Mouse (Mus musculus) embryonic fibroblast, embryonic 13.5 days (primary cell): ENCODE data around the gene Krtap5-3. TPM values are rescaled to one million over a fixed set of nuclear protein-coding genes. Genes with fewer than 3 reads are reported as not detected.
"Not testable (repeated sequence)": the region's sequence is repeated elsewhere in the genome, so short reads cannot be mapped to it uniquely, and the experiment has no call there.

Experiments used
- H3K27ac ChIP-seq: 2 replicates; pipeline ENCODE4 v1.5.1; 2012; ENCODE audit warnings: low read length, control low read depth, inconsistent platforms; ENCODE audit not compliant: insufficient read depth
- H3K4me1 ChIP-seq: 2 replicates; pipeline ENCODE4 v1.6.1; 2011; ENCODE audit warnings: low read length; ENCODE audit not compliant: control insufficient read depth, insufficient read depth
- H3K4me3 ChIP-seq: 2 replicates; pipeline ENCODE4 v1.5.1; 2011; ENCODE audit warnings: mild to moderate bottlenecking, control low read depth, low read length; ENCODE audit not compliant: insufficient read depth
- CTCF ChIP-seq: IDR thresholded peaks from 2 replicates; pipeline ENCODE4 v1.5.1; 2011; ENCODE audit warnings: mild to moderate bottlenecking, control low read depth, low read length, moderate library complexity, borderline replicate concordance; ENCODE audit not compliant: insufficient read depth
- POLR2A ChIP-seq: IDR thresholded peaks from 2 replicates; pipeline ENCODE4 v1.6.1; 2011; ENCODE audit warnings: low read depth, mild to moderate bottlenecking, control low read depth, low read length, moderate library complexity
- polyA plus RNA-seq: library from polyadenylated mRNA; stranded (reverse); fragments of >200 nt; gene quantifications from 2 replicates; pipeline ENCODE4 v1.2.4, GENCODE M21; 2011; ENCODE audit warnings: low read depth; ENCODE audit not compliant: missing spikeins, insufficient read length

Gene Krtap5-3
- polyA plus RNA-seq, 1 experiment, result not detected

GRCm38 (mm10) chr7:142198748-142199147 lies 2.4 kb upstream of the Krtap5-3 start:
- no peak for TF ChIP-seq CTCF
- H3K27ac ChIP-seq, result no peak overlapping the region
- no peak overlapping the region for H3K4me3 ChIP-seq
- H3K4me1 ChIP-seq, result no peaks in the 10 kb centered on the region

- no peak for TF ChIP-seq CTCF
- no peak for TF ChIP-seq POLR2A
- Histone ChIP-seq H3K4me3 (no peak overlapping the region), H3K4me1 (no peaks in the 10 kb centered on the region), H3K27ac (no peak overlapping the region)
These were observed 4.3 kb downstream of the Krtap5-3 start for GRCm38 (mm10) chr7:142205488-142205887.

- H3K4me3 ChIP-seq, H3K27ac ChIP-seq, H3K4me1 ChIP-seq: not testable (repeated sequence)
These were observed 5.7 kb downstream of the Krtap5-3 start for GRCm38 (mm10) chr7:142206891-142207290.

- H3K27ac ChIP-seq, result no peak within 1 kb of the TSS
- TF ChIP-seq CTCF (no peak), POLR2A (no peak)
- no peaks in the 10 kb centered on the region for H3K4me1 ChIP-seq
- H3K4me3 ChIP-seq, result no peak within 1 kb of the TSS
These were observed 10.4 kb downstream of the Krtap5-3 start, which contains the start of gene Gm7579 for GRCm38 (mm10) chr7:142211559-142211958. Gene Gm7579, plus strand, starts transcription at chr7:142211859.

GRCm38 (mm10) chr7:142212136-142212535 lies 11.0 kb downstream of the Krtap5-3 start:
- H3K4me3 ChIP-seq, H3K27ac ChIP-seq, H3K4me1 ChIP-seq: not testable (repeated sequence)

- no peaks in the 10 kb centered on the region for H3K4me1 ChIP-seq
- H3K27ac ChIP-seq, result no peak overlapping the region
- no peak for TF ChIP-seq CTCF
- no peak overlapping the region for H3K4me3 ChIP-seq
These were observed 23.4 kb downstream of the Krtap5-3 start for GRCm38 (mm10) chr7:142224518-142224917.

GRCm38 (mm10) chr7:142229871-142230270 lies 28.7 kb downstream of the Krtap5-3 start, which contains the start of gene Krtap5-5:
Gene Krtap5-5, minus strand, starts transcription at chr7:142229971.
- H3K27ac ChIP-seq, result not testable (repeated sequence)

GRCm38 (mm10) chr7:142231540-142231939 lies 30.4 kb downstream of the Krtap5-3 start:
- TF ChIP-seq POLR2A (no peak), CTCF (no peak)
- H3K4me1 ChIP-seq, result no peaks in the 10 kb centered on the region
- no peak overlapping the region for H3K27ac ChIP-seq
- no peak overlapping the region for H3K4me3 ChIP-seq

More at GRCm38 (mm10) chr7:142229871-142230270, 28.7 kb downstream of the Krtap5-3 start, which contains the start of gene Krtap5-5:
- not testable (repeated sequence) for H3K4me3 ChIP-seq, H3K4me1 ChIP-seq

GRCm38 (mm10) chr7:142240978-142241377 lies 39.8 kb downstream of the Krtap5-3 start, which contains the start of gene Gm40460:
Gene Gm40460, minus strand, starts transcription at chr7:142241078.
- no peaks in the 10 kb centered on the region for H3K4me1 ChIP-seq
- H3K27ac ChIP-seq, result no peak within 1 kb of the TSS
- TF ChIP-seq CTCF (no peak), POLR2A (no peak)
- no peak within 1 kb of the TSS for H3K4me3 ChIP-seq

- H3K27ac ChIP-seq, result no peak overlapping the region
- no peak overlapping the region for H3K4me3 ChIP-seq
- no peaks in the 10 kb centered on the region for H3K4me1 ChIP-seq
- TF ChIP-seq CTCF (no peak), POLR2A (no peak)
These were observed 48.7 kb downstream of the Krtap5-3 start for GRCm38 (mm10) chr7:142249824-142250223.

Other genes starting within 250 kb of the Krtap5-3 start
- gene Mob2, start 140.3 kb upstream of the Krtap5-3 start, polyA plus RNA-seq, result 15.2 and 15.9 TPM in 2 replicates
- 5.1 and 5.4 TPM in 2 replicates for gene Dusp8, start 105.5 kb upstream of the Krtap5-3 start, polyA plus RNA-seq
- gene Gm45618, start 80.6 kb upstream of the Krtap5-3 start, polyA plus RNA-seq, result not detected in 2 replicates
- gene Gm39115, start 65.3 kb upstream of the Krtap5-3 start, polyA plus RNA-seq, result not detected in 2 replicates
- gene Gm45337, start 56.8 kb upstream of the Krtap5-3 start, polyA plus RNA-seq, result not detected in 2 replicates
- not detected in 2 replicates for gene Gm29735, start 44.3 kb upstream of the Krtap5-3 start, polyA plus RNA-seq
- not detected in 2 replicates for gene Gm4553, start 35.6 kb upstream of the Krtap5-3 start, polyA plus RNA-seq
- gene Krtap5-2, start 25.4 kb upstream of the Krtap5-3 start, polyA plus RNA-seq, result not detected in 2 replicates
- gene Gm10153, start 11.0 kb upstream of the Krtap5-3 start, polyA plus RNA-seq, result not detected in 2 replicates
- not detected in 2 replicates for gene Gm7579, start 10.5 kb downstream of the Krtap5-3 start, polyA plus RNA-seq
- gene Krtap5-5, start 28.6 kb downstream of the Krtap5-3 start, polyA plus RNA-seq, result not detected in 2 replicates
- gene Gm40460, start 39.7 kb downstream of the Krtap5-3 start, polyA plus RNA-seq, result not detected in 2 replicates
- not detected in 2 replicates for gene Gm2431, start 57.0 kb downstream of the Krtap5-3 start, polyA plus RNA-seq
- gene Gm4559, start 73.0 kb downstream of the Krtap5-3 start, polyA plus RNA-seq, result not detected in 2 replicates
- not detected in 2 replicates for gene Krtap5-1, start 95.8 kb downstream of the Krtap5-3 start, polyA plus RNA-seq
- not detected in 2 replicates for gene Krtap5-4, start 102.2 kb downstream of the Krtap5-3 start, polyA plus RNA-seq
- 6.0 and 6.5 TPM in 2 replicates for gene Ifitm10, start 172.4 kb downstream of the Krtap5-3 start, polyA plus RNA-seq
- not detected in 2 replicates for gene Gm49369, start 181.3 kb downstream of the Krtap5-3 start, polyA plus RNA-seq
- gene Ctsd, start 186.7 kb downstream of the Krtap5-3 start, polyA plus RNA-seq, result 617 and 890 TPM in 2 replicates
- gene Syt8, start 233.5 kb downstream of the Krtap5-3 start, polyA plus RNA-seq, result 1.3 and 2.4 TPM in 2 replicates
- gene Tnni2, start 240.4 kb downstream of the Krtap5-3 start, polyA plus RNA-seq, result 1.1 TPM in 1 of 2 replicates, not detected in the other